Mouse (Mus musculus): ENCODE results near the gene Rabgap1l. TPM values are rescaled to one million over a fixed set of nuclear protein-coding genes. Genes with fewer than 3 reads are reported as not detected.
A peak's percentile ranks its signal among the peaks of the same experiment; 100 is the strongest.

The Rabgap1l gene
- total and polyA plus RNA-seq, 2 experiments, result 6.4 to 78.7 TPM

DNA sequence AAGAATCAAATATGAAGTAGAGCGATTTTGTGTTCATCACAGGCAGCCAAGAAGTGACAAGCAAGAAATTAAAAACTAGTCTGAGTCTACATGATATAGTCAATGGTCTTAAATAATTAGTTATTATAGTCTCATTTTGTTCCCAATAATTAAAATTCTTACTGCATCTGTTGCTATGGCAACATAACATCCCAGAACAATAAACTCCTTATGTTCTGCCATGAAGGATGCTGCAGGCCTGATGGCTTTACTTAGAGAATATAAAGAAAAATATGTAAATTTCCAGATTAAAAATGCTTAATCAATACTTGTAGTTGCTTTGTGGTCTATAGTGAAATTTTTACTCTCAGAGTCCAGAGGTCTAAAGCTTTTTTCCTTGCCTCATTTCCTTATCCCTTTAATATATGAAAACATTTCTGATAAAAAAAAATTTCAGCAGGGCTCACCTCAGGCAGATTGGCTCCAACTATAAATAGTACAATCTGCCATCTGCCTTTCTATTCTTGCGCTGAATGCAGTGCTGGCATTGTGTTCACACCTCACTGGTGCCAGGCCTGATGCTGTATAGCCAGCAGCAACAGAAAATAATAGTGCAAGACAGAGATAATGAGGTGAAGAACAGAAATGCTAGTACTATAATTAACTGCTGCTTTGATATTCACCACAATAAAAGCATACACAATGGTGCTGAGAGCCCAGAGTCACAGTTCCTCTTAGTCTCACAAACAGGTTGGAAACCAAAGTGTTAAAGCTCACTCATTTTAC, 258.3 kb downstream of the Rabgap1l start:
- H3K79me2 ChIP-seq (ENCODE audit: control insufficient read depth, insufficient read depth, low read length), result no peaks in the 10 kb centered on the region
- 92% methylated on average over 2 of the region's 2 CpGs for WGBS
- no peaks in the 10 kb centered on the region for H3K36me3 ChIP-seq (ENCODE audit: control insufficient read depth, insufficient read depth, low read length)
- H3K9ac ChIP-seq (ENCODE audit: low read depth, low read length), result no peak overlapping the region
- no peak overlapping the region for H3K4me3 ChIP-seq (ENCODE audit: insufficient read depth, low read depth, low read length)
- no peak overlapping the region for H3K27ac ChIP-seq (replicated peaks; ENCODE audit: insufficient read depth, low read depth, low read length)
- no peaks in the 10 kb centered on the region for H3K4me1 ChIP-seq (ENCODE audit: control insufficient read depth, insufficient read depth, low read length)
- no peaks in the 10 kb centered on the region for H3K27me3 ChIP-seq (ENCODE audit: control insufficient read depth, insufficient read depth, low read length)
- no peak for TF ChIP-seq CTCF (IDR thresholded peaks at IDR 0.05; ENCODE audit: low read depth, low read length)
- no peak for TF ChIP-seq POLR2A (IDR thresholded peaks at IDR 0.05; ENCODE audit: extremely low read depth, insufficient read depth, low read length)
- no peak for DNase-seq (ENCODE audit: extremely low read depth, low read depth, low spot score)

DNA sequence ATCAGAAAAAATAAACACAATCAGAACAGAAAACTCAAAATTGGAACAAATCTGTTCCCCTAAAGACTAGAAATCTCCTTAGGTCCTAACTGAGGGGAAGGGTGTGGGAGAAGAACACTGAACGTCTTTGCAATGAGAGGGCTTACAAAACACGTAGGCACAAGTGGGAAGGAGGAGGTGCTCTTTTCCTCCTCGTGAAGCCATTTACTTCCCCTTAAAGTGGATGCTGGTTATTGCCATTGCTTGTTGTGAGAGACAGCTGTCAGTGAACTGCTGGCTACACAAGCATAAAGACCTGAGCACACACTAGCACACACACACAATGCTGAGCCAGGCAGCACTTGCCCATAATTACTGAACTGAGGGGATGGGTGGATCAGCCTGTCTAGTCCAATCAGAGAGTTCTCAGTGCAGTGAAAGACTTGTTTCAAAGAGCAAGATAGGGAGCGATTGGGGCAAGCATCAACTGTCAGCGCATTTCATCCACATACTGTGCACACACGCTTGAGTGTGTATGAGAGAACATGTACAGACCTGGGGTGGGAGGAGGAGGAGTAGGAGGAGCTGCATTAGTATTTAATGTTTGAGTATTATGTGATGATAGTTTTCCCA, 259.7 kb downstream of the Rabgap1l start:
- TF ChIP-seq CTCF (IDR thresholded peaks at IDR 0.05; ENCODE audit: low read depth, low read length), result no peak
- no peak for TF ChIP-seq POLR2A (IDR thresholded peaks at IDR 0.05; ENCODE audit: extremely low read depth, insufficient read depth, low read length)
- no peaks in the 10 kb centered on the region for H3K27me3 ChIP-seq (ENCODE audit: control insufficient read depth, insufficient read depth, low read length)
- WGBS, result 84% methylated on average over 6 of the region's 6 CpGs

DNA sequence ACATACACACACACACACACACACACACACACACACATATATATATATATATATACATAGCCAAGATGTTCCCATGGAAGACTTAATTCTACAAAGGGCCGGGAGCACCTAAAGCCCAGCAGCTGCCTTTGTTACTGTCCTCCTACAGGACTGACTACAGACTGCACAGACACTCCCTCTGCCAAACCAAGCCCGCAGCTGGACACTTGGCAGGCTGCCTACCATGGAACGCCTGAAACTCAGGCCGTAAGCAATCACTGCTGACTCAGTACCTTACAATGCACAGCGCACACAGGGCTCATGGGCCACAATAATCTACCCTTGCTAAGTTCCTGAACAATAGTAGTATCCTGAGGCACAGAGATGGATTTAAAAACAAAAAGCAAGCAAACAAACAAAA, 261.6 kb downstream of the Rabgap1l start:
- H3K4me1 ChIP-seq (ENCODE audit: control insufficient read depth, insufficient read depth, low read length), result no peaks in the 10 kb centered on the region
- H3K9ac ChIP-seq (ENCODE audit: low read depth, low read length), result no peak overlapping the region
- H3K4me3 ChIP-seq (ENCODE audit: insufficient read depth, low read depth, low read length), result no peak overlapping the region
- no peaks in the 10 kb centered on the region; the same call in 1 of the 2 replicates for H3K79me2 ChIP-seq (ENCODE audit: control insufficient read depth, insufficient read depth, low read length)
- no peak overlapping the region for H3K27ac ChIP-seq (replicated peaks; ENCODE audit: insufficient read depth, low read depth, low read length)
- no peaks in the 10 kb centered on the region for H3K27me3 ChIP-seq (ENCODE audit: control insufficient read depth, insufficient read depth, low read length)
- TF ChIP-seq POLR2A (IDR thresholded peaks at IDR 0.05; ENCODE audit: extremely low read depth, insufficient read depth, low read length) (no peak), CTCF (IDR thresholded peaks at IDR 0.05; ENCODE audit: low read depth, low read length) (peak; percentile 41; the same call in 1 of the 2 replicates)
- no peaks in the 10 kb centered on the region for H3K36me3 ChIP-seq (ENCODE audit: control insufficient read depth, insufficient read depth, low read length)
- peak; percentile 72 for DNase-seq (ENCODE audit: extremely low read depth, low read depth, low spot score)
- 9% methylated on average over 5 of the region's 5 CpGs for WGBS

More for the DNA sequence above, 259.7 kb downstream of the Rabgap1l start:
- Histone ChIP-seq H3K36me3 (ENCODE audit: control insufficient read depth, insufficient read depth, low read length) (no peaks in the 10 kb centered on the region), H3K4me3 (ENCODE audit: insufficient read depth, low read depth, low read length) (no peak overlapping the region), H3K4me1 (ENCODE audit: control insufficient read depth, insufficient read depth, low read length) (no peaks in the 10 kb centered on the region), H3K79me2 (ENCODE audit: control insufficient read depth, insufficient read depth, low read length) (no peaks in the 10 kb centered on the region), H3K27ac (replicated peaks; ENCODE audit: insufficient read depth, low read depth, low read length) (no peak overlapping the region), H3K9ac (ENCODE audit: low read depth, low read length) (no peak overlapping the region)
- no peak for DNase-seq (ENCODE audit: extremely low read depth, low read depth, low spot score)

DNA sequence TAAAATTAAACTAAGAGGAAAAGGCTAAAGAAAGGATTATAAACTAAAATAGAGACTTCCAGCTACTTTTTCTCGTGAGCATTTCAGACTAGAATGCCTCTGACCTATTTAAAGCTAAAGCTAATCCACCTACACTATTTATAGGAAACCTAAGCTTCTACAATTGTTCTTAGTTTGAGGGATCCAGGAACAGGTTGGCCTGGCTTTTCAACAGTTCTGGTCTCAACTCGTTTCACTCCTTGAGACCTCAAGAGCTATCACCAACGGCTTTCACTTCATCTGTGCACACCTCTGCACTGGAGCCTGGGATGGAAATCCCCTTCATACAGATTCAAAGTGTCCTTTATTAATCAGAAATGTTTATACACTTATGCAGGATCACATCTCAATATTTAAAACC, 271.1 kb downstream of the Rabgap1l start:
- H3K4me1 ChIP-seq (ENCODE audit: control insufficient read depth, insufficient read depth, low read length), result no peaks in the 10 kb centered on the region
- no peaks in the 10 kb centered on the region for H3K27me3 ChIP-seq (ENCODE audit: control insufficient read depth, insufficient read depth, low read length)
- no peaks in the 10 kb centered on the region; the same call in 1 of the 2 replicates for H3K79me2 ChIP-seq (ENCODE audit: control insufficient read depth, insufficient read depth, low read length)
- TF ChIP-seq POLR2A (IDR thresholded peaks at IDR 0.05; ENCODE audit: extremely low read depth, insufficient read depth, low read length), result no peak
- no peak for TF ChIP-seq CTCF (IDR thresholded peaks at IDR 0.05; ENCODE audit: low read depth, low read length)
- H3K9ac ChIP-seq (ENCODE audit: low read depth, low read length), result no peak overlapping the region
- WGBS, result 83% methylated on average over 3 of the region's 3 CpGs
- no peak overlapping the region for H3K4me3 ChIP-seq (ENCODE audit: insufficient read depth, low read depth, low read length)
- no peak overlapping the region for H3K27ac ChIP-seq (replicated peaks; ENCODE audit: insufficient read depth, low read depth, low read length)
- DNase-seq (ENCODE audit: extremely low read depth, low read depth, low spot score), result no peak
- no peaks in the 10 kb centered on the region for H3K36me3 ChIP-seq (ENCODE audit: control insufficient read depth, insufficient read depth, low read length)

DNA sequence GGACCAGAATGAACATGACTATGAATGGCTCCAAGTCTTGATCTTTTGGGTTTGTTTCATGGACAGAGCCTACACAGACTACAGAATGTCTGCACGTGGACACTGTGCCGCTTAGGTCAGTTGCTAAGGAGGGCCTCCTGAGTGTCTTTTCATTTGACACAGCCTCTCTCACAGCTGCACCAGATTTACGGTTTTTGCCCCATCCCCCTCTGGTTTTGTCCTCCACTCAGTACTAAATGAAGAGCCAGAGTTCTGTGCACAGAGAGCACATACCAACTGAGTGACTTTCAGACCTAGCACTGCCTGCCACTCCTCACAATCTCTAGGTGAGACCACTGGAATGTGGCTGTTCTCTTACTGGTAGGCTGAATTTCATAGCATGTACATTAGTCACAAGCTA, 272.3 kb downstream of the Rabgap1l start:
- 83% methylated on average over 3 of the region's 3 CpGs for WGBS
- Histone ChIP-seq H3K27ac (replicated peaks; ENCODE audit: insufficient read depth, low read depth, low read length) (no peak overlapping the region), H3K27me3 (ENCODE audit: control insufficient read depth, insufficient read depth, low read length) (no peaks in the 10 kb centered on the region), H3K79me2 (ENCODE audit: control insufficient read depth, insufficient read depth, low read length) (no peaks in the 10 kb centered on the region), H3K9ac (ENCODE audit: low read depth, low read length) (no peak overlapping the region), H3K4me1 (ENCODE audit: control insufficient read depth, insufficient read depth, low read length) (no peaks in the 10 kb centered on the region), H3K4me3 (ENCODE audit: insufficient read depth, low read depth, low read length) (no peak overlapping the region), H3K36me3 (ENCODE audit: control insufficient read depth, insufficient read depth, low read length) (no peaks in the 10 kb centered on the region)
- no peak for DNase-seq (ENCODE audit: extremely low read depth, low read depth, low spot score)
- no peak for TF ChIP-seq POLR2A (IDR thresholded peaks at IDR 0.05; ENCODE audit: extremely low read depth, insufficient read depth, low read length)
- no peak for TF ChIP-seq CTCF (IDR thresholded peaks at IDR 0.05; ENCODE audit: low read depth, low read length)
